Mouse (Mus musculus) MEL (cell line): ENCODE data around the gene Ric8b. TPM values are rescaled to one million over a fixed set of nuclear protein-coding genes. Genes with fewer than 3 reads are reported as not detected.

Source experiments
- DNase-seq: peaks from one replicate; pipeline ENCODE4 v3.0.0; 2011; ENCODE audit warnings: low read depth, low spot score
- H3K27ac ChIP-seq: 2 replicates; pipeline ENCODE4 v1.5.1; 2012; ENCODE audit warnings: low read depth, mild to moderate bottlenecking, control low read depth, low read length, moderate library complexity; ENCODE audit not compliant: control insufficient read depth
- H3K27me3 ChIP-seq, 2 experiments: fragments of 150-350 bp in 1 of 2; sonication (generic) in 1 of 2; 2 replicates each; pipeline ENCODE4 v1.6.1; 2012; ENCODE audit warnings: low read length in 2 of 2, mild to moderate bottlenecking in 2 of 2, improper control_type of control experiment in 1 of 2, moderate library complexity in 1 of 2; ENCODE audit not compliant: insufficient read depth in 2 of 2, control insufficient read depth in 1 of 2
- H3K36me3 ChIP-seq, 2 experiments: 2 replicates each; pipeline ENCODE4 v1.6.1; 2012 to 2014; ENCODE audit warnings: low read length in 2 of 2, improper control_type of control experiment in 1 of 2, inconsistent platforms in 1 of 2, mild to moderate bottlenecking in 1 of 2; ENCODE audit not compliant: insufficient read depth in 2 of 2, control insufficient read depth in 1 of 2
- H3K4me1 ChIP-seq, 2 experiments: fragments of 150-350 bp in 1 of 2; sonication (generic) in 1 of 2; 2 replicates each; pipeline ENCODE4 v1.6.1; 2012; ENCODE audit warnings: low read length in 2 of 2, improper control_type of control experiment in 1 of 2, mild to moderate bottlenecking in 1 of 2; ENCODE audit not compliant: insufficient read depth in 2 of 2, control insufficient read depth in 1 of 2
- H3K4me3 ChIP-seq, 2 experiments: fragments of 150-350 bp in 1 of 2; sonication (generic) in 1 of 2; 2 replicates each; pipeline ENCODE4 v1.5.1; 2012; ENCODE audit warnings: low read depth in 2 of 2, low read length in 2 of 2, mild to moderate bottlenecking in 2 of 2, moderate library complexity in 2 of 2, control low read depth in 1 of 2, improper control_type of control experiment in 1 of 2; ENCODE audit not compliant: control insufficient read depth in 1 of 2, insufficient read depth in 1 of 2
- H3K79me2 ChIP-seq: 2 replicates; pipeline ENCODE4 v1.6.1; 2012; ENCODE audit warnings: mild to moderate bottlenecking, low read length, moderate library complexity; ENCODE audit not compliant: control insufficient read depth, poor library complexity, insufficient read depth
- H3K9ac ChIP-seq: 2 replicates; pipeline ENCODE4 v1.6.1; 2012; ENCODE audit warnings: low read depth, mild to moderate bottlenecking, control low read depth, low read length, moderate library complexity; ENCODE audit not compliant: control insufficient read depth, poor library complexity, severe bottlenecking
- H3K9me3 ChIP-seq: fragments of 150-350 bp; sonication (generic); replicated peaks from 2 replicates; pipeline ENCODE4 v1.6.1; 2012; ENCODE audit warnings: mild to moderate bottlenecking, low read length, improper control_type of control experiment, moderate library complexity; ENCODE audit not compliant: insufficient read depth
- BHLHE40 ChIP-seq: IDR thresholded peaks from 2 replicates; pipeline ENCODE4 v1.6.1; 2012; ENCODE audit warnings: low read depth, mild to moderate bottlenecking, inconsistent platforms, low read length, improper control_type of control experiment, borderline replicate concordance
- CHD1 ChIP-seq: IDR thresholded peaks from 2 replicates; pipeline ENCODE4 v1.6.1; 2012; ENCODE audit warnings: low read depth, mild to moderate bottlenecking, inconsistent platforms, low read length, improper control_type of control experiment
- CTCF ChIP-seq, 3 experiments: IDR thresholded peaks in 2 of 3; conservative IDR thresholded peaks in 1 of 3; 2 replicates each; pipeline ENCODE4 v1.5.1; 2011 to 2012; ENCODE audit warnings: low read length in 3 of 3, low read depth in 2 of 3, mild to moderate bottlenecking in 2 of 3, improper control_type of control experiment in 1 of 3, inconsistent platforms in 1 of 3, mixed read lengths in 1 of 3, moderate library complexity in 1 of 3; ENCODE audit not compliant: control insufficient read depth in 1 of 3, insufficient read depth in 1 of 3, poor library complexity in 1 of 3, severe bottlenecking in 1 of 3
- E2F4 ChIP-seq: IDR thresholded peaks from 2 replicates; pipeline ENCODE4 v1.6.1; 2011; ENCODE audit warnings: low read depth, low read length, improper control_type of control experiment, borderline replicate concordance
- ELF1 ChIP-seq: IDR thresholded peaks from 2 replicates; pipeline ENCODE4 v1.6.1; 2014; ENCODE audit warnings: low read depth, mild to moderate bottlenecking, inconsistent platforms, low read length, improper control_type of control experiment, moderate library complexity
- ETS1 ChIP-seq: IDR thresholded peaks from 2 replicates; pipeline ENCODE4 v1.6.1; 2012; ENCODE audit warnings: low read depth, mild to moderate bottlenecking, inconsistent platforms, low read length, improper control_type of control experiment, moderate library complexity
- GABPA ChIP-seq: IDR thresholded peaks from 2 replicates; pipeline ENCODE4 v1.6.1; 2012; ENCODE audit warnings: low read depth, mild to moderate bottlenecking, inconsistent platforms, low read length, improper control_type of control experiment, moderate library complexity
- MAX ChIP-seq: IDR thresholded peaks from 2 replicates; pipeline ENCODE4 v1.6.1; 2011; ENCODE audit warnings: low read length, improper control_type of control experiment
- MAZ ChIP-seq: IDR thresholded peaks from 2 replicates; pipeline ENCODE4 v1.6.1; 2012; ENCODE audit warnings: low read depth, mild to moderate bottlenecking, inconsistent platforms, low read length, improper control_type of control experiment
- MEF2A ChIP-seq: IDR thresholded peaks from 2 replicates; pipeline ENCODE4 v1.6.1; 2014; ENCODE audit warnings: low read depth, mild to moderate bottlenecking, inconsistent platforms, low read length, improper control_type of control experiment; ENCODE audit not compliant: poor library complexity, insufficient replicate concordance, severe bottlenecking; ENCODE audit errors: extremely low read depth
- MXI1 ChIP-seq: IDR thresholded peaks from 2 replicates; pipeline ENCODE4 v1.6.1; 2011; ENCODE audit warnings: mild to moderate bottlenecking, low read depth, low read length, improper control_type of control experiment
- MYB ChIP-seq: IDR thresholded peaks from 2 replicates; pipeline ENCODE4 v1.6.1; 2011; ENCODE audit warnings: mild to moderate bottlenecking, low read depth, low read length, improper control_type of control experiment
- NELFE ChIP-seq: IDR thresholded peaks from 2 replicates; pipeline ENCODE4 v1.6.1; 2011; ENCODE audit warnings: low read depth, low read length, improper control_type of control experiment
- NRF1 ChIP-seq: IDR thresholded peaks from 2 replicates; pipeline ENCODE4 v1.6.1; 2014; ENCODE audit warnings: low read depth, mild to moderate bottlenecking, inconsistent platforms, low read length, improper control_type of control experiment, moderate library complexity; ENCODE audit not compliant: poor library complexity, insufficient read depth, severe bottlenecking
- POLR2A ChIP-seq, 2 experiments: IDR thresholded peaks; 2 replicates each; pipeline ENCODE4 v1.6.1; 2011 to 2012; ENCODE audit warnings: low read length in 2 of 2, mild to moderate bottlenecking in 2 of 2, control low read depth in 1 of 2, improper control_type of control experiment in 1 of 2, low read depth in 1 of 2, moderate library complexity in 1 of 2; ENCODE audit not compliant: control insufficient read depth in 1 of 2, insufficient read depth in 1 of 2, poor library complexity in 1 of 2
- POLR2AphosphoS2 ChIP-seq: IDR thresholded peaks from 2 replicates; pipeline ENCODE4 v1.6.1; 2011; ENCODE audit warnings: low read length, improper control_type of control experiment
- POLR2AphosphoS5 ChIP-seq: IDR thresholded peaks from 2 replicates; pipeline ENCODE4 v1.6.1; 2012; ENCODE audit warnings: low read depth, borderline replicate concordance, mild to moderate bottlenecking, inconsistent platforms, low read length, moderate library complexity, mixed read lengths
- RAD21 ChIP-seq: IDR thresholded peaks from 2 replicates; pipeline ENCODE4 v1.6.1; 2011; ENCODE audit warnings: mild to moderate bottlenecking, low read depth, low read length, improper control_type of control experiment
- RCOR1 ChIP-seq: IDR thresholded peaks from 2 replicates; pipeline ENCODE4 v1.6.1; 2012; ENCODE audit warnings: low read depth, mild to moderate bottlenecking, inconsistent platforms, low read length, improper control_type of control experiment
- SIN3A ChIP-seq: IDR thresholded peaks from 2 replicates; pipeline ENCODE4 v1.6.1; 2012; ENCODE audit warnings: low read length, improper control_type of control experiment, inconsistent platforms
- SMC3 ChIP-seq: IDR thresholded peaks from 2 replicates; pipeline ENCODE4 v1.6.1; 2011; ENCODE audit warnings: low read depth, low read length, improper control_type of control experiment
- TAL1 ChIP-seq: IDR thresholded peaks from 2 replicates; pipeline ENCODE4 v1.6.1; 2012; ENCODE audit warnings: mild to moderate bottlenecking, inconsistent platforms, low read length, moderate library complexity, mixed read lengths
- TBP ChIP-seq: IDR thresholded peaks from 2 replicates; pipeline ENCODE4 v1.8.0; 2011; ENCODE audit warnings: low read depth, low read length, improper control_type of control experiment
- TCF12 ChIP-seq: IDR thresholded peaks from 2 replicates; pipeline ENCODE4 v1.6.1; 2014; ENCODE audit warnings: low read depth, mild to moderate bottlenecking, inconsistent platforms, low read length, improper control_type of control experiment, moderate library complexity
- USF1 ChIP-seq: IDR thresholded peaks from 2 replicates; pipeline ENCODE4 v1.6.1; 2014; ENCODE audit warnings: low read depth, mild to moderate bottlenecking, inconsistent platforms, low read length, improper control_type of control experiment, moderate library complexity
- ZKSCAN1 ChIP-seq: IDR thresholded peaks from 2 replicates; pipeline ENCODE4 v1.6.1; 2012; ENCODE audit warnings: low read depth, mild to moderate bottlenecking, inconsistent platforms, low read length, improper control_type of control experiment, moderate library complexity
- ZNF384 ChIP-seq: IDR thresholded peaks from 2 replicates; pipeline ENCODE4 v1.6.1; 2012; ENCODE audit warnings: low read depth, mild to moderate bottlenecking, inconsistent platforms, low read length, improper control_type of control experiment
- polyA plus RNA-seq, 2 experiments: library from polyadenylated mRNA; stranded (reverse) in 1 of 2; unstranded in 1 of 2; fragments of >175 nt in 1 of 2; fragments of >200 nt in 1 of 2; gene quantifications; 2 replicates each; pipeline versions ENCODE4 v1.2.1 to v1.2.4; 2012; ENCODE audit warnings: low replicate concordance in 2 of 2, low read depth in 1 of 2; ENCODE audit not compliant: insufficient read length in 2 of 2, insufficient read depth in 1 of 2, missing spikeins in 1 of 2
- total RNA-seq: library from RNA; depleted of rRNA; stranded (reverse); fragments of 300-350 nt; gene quantifications from 2 replicates; pipeline ENCODE4 v1.2.3, GENCODE M21; 2012

Gene Ric8b
- total and polyA plus RNA-seq, 3 experiments = 6.3 to 8.6 TPM; not detected in 1

DNA sequence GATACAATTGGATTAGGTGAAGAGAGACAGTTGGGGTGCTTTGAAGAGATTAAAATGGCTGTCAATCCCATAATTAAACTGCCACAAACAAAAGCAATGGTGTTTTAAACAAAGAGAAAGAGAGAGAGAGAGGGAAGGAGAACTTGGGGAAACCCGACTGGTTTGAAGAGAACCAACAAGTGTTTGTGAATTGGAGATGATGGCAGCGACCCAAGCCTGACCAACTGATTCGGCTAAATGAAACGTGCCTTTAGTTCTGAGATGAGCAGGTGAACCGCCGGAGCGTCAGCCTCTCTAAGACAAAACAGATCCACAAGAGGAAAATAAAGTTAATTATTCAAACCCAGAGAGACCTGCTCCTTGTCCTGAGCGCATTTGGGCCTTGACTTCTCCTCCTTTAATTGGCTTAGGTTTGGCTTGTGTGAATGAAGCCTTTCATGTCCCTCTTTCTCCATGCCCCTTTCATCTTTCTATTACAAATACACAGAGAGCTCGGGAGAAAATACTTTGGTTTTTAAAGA lies 97.1 kb downstream of the Ric8b start:
- Histone ChIP-seq H3K27ac (no peak overlapping the region), H3K4me1 (no peaks in the 10 kb centered on the region)
- TF ChIP-seq TCF12 (no peak), RCOR1 (no peak), GABPA (no peak), USF1 (no peak), POLR2A (IDR thresholded peaks at IDR 0.05; ENCODE audit: control insufficient read depth in 1 of 2, insufficient read depth in 1 of 2, low read depth in 1 of 2, low read length in 2 of 2, poor library complexity in 1 of 2) (no peak), POLR2AphosphoS5 (no peak), MXI1 (no peak), CHD1 (no peak), E2F4 (no peak), ELF1 (no peak), ZNF384 (no peak), MEF2A (no peak), TBP (no peak), SIN3A (no peak), POLR2AphosphoS2 (no peak), MAX (no peak), MAZ (no peak)
- TF ChIP-seq, all 39 proteins: peak for 0
- no peaks in the 10 kb centered on the region for H3K79me2 ChIP-seq
- no peaks in the 10 kb centered on the region for H3K9me3 ChIP-seq
- no peak overlapping the region for H3K9ac ChIP-seq
- H3K36me3 ChIP-seq = peaks cover 0 to 2% of the 10 kb centered on the region in 2 experiments; a peak in 2 of 4 replicates
- no peaks in the 10 kb centered on the region for H3K27me3 ChIP-seq
- H3K4me3 ChIP-seq = no peak overlapping the region
- no peak for DNase-seq

DNA sequence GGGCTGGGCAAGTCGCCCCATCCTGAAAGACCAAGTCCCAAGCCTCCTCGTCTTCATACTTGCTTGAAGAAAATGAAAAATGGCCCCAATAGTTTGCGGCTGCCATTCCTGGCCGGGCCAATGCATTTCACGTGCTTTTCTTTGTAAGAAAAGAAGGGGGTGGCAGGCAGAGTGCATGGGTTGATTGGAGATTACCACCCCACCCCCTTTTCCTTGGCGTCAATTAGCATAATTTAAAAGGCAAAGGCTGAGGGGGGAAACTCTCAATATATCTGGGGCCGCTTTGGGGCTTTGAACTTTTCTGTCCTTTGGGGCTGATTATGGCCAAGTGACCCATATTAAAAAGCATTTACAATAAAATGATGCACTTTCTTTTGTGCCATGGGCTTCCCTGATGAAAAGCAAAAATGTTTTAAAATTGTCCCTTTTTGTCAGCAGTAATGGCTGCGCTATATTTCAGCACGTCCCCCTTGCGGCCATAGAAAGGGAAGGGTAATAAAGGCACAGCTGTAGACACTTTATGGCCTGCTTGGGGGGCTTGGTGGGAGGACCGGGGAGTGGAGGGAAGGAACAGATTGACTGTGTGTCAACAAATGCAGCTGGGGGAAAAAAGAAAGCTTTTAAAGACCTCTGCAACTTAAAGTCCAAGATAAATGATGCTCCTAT lies 105.4 kb downstream of the Ric8b start:
- H3K36me3 ChIP-seq = no peaks in the 10 kb centered on the region
- no peak overlapping the region for H3K9ac ChIP-seq
- no peak for DNase-seq
- H3K9me3 ChIP-seq = no peaks in the 10 kb centered on the region
- H3K27ac ChIP-seq = no peak overlapping the region
- no peak for TF ChIP-seq ETS1
- no peak for TF ChIP-seq CHD1
- TF ChIP-seq SIN3A = no peak
- no peak for TF ChIP-seq MAZ
- no peak for TF ChIP-seq MYB
- TF ChIP-seq TAL1 = no peak
- TF ChIP-seq MEF2A = no peak
- no peak for TF ChIP-seq ELF1
- TF ChIP-seq E2F4 = no peak
- no peak for TF ChIP-seq POLR2AphosphoS2
- no peak for TF ChIP-seq ZKSCAN1
- no peak for TF ChIP-seq SMC3
- TF ChIP-seq RAD21 = no peak
- TF ChIP-seq CTCF (IDR thresholded peaks at IDR 0.05 in 2 of 3, conservative IDR thresholded peaks at IDR 0.05 in 1 of 3; ENCODE audit: control insufficient read depth in 1 of 3, insufficient read depth in 1 of 3, low read depth in 2 of 3, low read length in 3 of 3, poor library complexity in 1 of 3, severe bottlenecking in 1 of 3) = no peak
- no peak for TF ChIP-seq NELFE
- TF ChIP-seq GABPA = no peak
- TF ChIP-seq NRF1 = no peak
- no peak for TF ChIP-seq BHLHE40
- TF ChIP-seq, all 39 proteins: peak for 0
- Histone ChIP-seq H3K4me3 (no peak overlapping the region), H3K79me2 (no peaks in the 10 kb centered on the region), H3K4me1 (peaks cover 0 to 4% of the 10 kb centered on the region in 2 experiments; a peak in 3 of 4 replicates), H3K27me3 (no peaks in the 10 kb centered on the region)
